Mouse (Mus musculus) hindbrain, postnatal 0 days (tissue): ENCODE results near the gene Chst2. TPM values are rescaled to one million over a fixed set of nuclear protein-coding genes. Genes with fewer than 3 reads are reported as not detected.

Experiments used
- ATAC-seq: fragments of 200-750 bp; cut with Nextera tagmentation; 2 replicates; pipeline ENCODE4 v1.8.0; 2017; ENCODE audit warnings: mild to moderate bottlenecking, moderate TSS enrichment, moderate library complexity
- DNase-seq: peaks from one replicate; pipeline ENCODE4 v3.0.0-alpha.2; 2015; ENCODE audit warnings: low spot score
- H3K27ac ChIP-seq: fragments of 300-500 bp; sonication (generic); 2 replicates; pipeline ENCODE4 v1.5.1; 2014; ENCODE audit warnings: mild to moderate bottlenecking
- H3K27me3 ChIP-seq: fragments of 300-500 bp; sonication (generic); 2 replicates; pipeline ENCODE4 v1.6.1; 2014; ENCODE audit warnings: low read length, mixed read lengths; ENCODE audit not compliant: insufficient read depth
- H3K36me3 ChIP-seq: fragments of 300-500 bp; sonication (generic); 2 replicates; pipeline ENCODE4 v1.6.1; 2014; ENCODE audit warnings: low read length, mixed read lengths; ENCODE audit not compliant: insufficient read depth
- H3K4me1 ChIP-seq: fragments of 300-500 bp; sonication (generic); 2 replicates; pipeline ENCODE4 v1.6.1; 2014; ENCODE audit warnings: antibody characterized with exemption, low read length, mixed read lengths; ENCODE audit not compliant: insufficient read depth
- H3K4me2 ChIP-seq: fragments of 300-500 bp; sonication (generic); 2 replicates; pipeline ENCODE4 v1.6.1; 2014; ENCODE audit warnings: low read depth, mild to moderate bottlenecking, low read length, moderate library complexity, mixed read lengths
- H3K4me3 ChIP-seq: fragments of 300-500 bp; sonication (generic); 2 replicates; pipeline ENCODE4 v1.5.1; 2014; ENCODE audit warnings: low read length
- H3K9ac ChIP-seq: fragments of 300-500 bp; sonication (generic); replicated peaks from 2 replicates; pipeline ENCODE4 v1.6.1; 2014; ENCODE audit warnings: mild to moderate bottlenecking, low read length, moderate library complexity, mixed read lengths
- H3K9me3 ChIP-seq: fragments of 300-500 bp; sonication (generic); 2 replicates; pipeline ENCODE4 v1.6.1; 2016; ENCODE audit warnings: low read length, mixed read lengths
- CTCF ChIP-seq: IDR thresholded peaks from 2 replicates; pipeline ENCODE4 v1.5.1; 2016; ENCODE audit warnings: antibody characterized with exemption, control low read depth, low read depth
- WGBS: fragments of 180-500 bp; shearing (Covaris S2); extraction: QIAGEN DNeasy Blood & Tissue Kit; methylation state at CpG from one replicate; pipeline ENCODE4 v1.1.7; 2014; 5-methylcytosine and 5-hydroxymethylcytosine counted together
- polyA plus RNA-seq: library from polyadenylated mRNA; unstranded; fragments of >200 nt; fragmentation: Nextera tagmentation; extraction: Ambion mirVana; gene quantifications from 2 replicates; pipeline ENCODE4 v1.2.1, GENCODE M21; 2015
- total RNA-seq: library from RNA; depleted of rRNA; stranded (reverse); fragments of >200 nt; gene quantifications from 2 replicates; pipeline ENCODE4 v1.2.3, GENCODE M21; 2014; rRNA removed

Gene Chst2
- total and polyA plus RNA-seq, 2 experiments from 2014 or later, result 28.0 to 73.8 TPM

DNA sequence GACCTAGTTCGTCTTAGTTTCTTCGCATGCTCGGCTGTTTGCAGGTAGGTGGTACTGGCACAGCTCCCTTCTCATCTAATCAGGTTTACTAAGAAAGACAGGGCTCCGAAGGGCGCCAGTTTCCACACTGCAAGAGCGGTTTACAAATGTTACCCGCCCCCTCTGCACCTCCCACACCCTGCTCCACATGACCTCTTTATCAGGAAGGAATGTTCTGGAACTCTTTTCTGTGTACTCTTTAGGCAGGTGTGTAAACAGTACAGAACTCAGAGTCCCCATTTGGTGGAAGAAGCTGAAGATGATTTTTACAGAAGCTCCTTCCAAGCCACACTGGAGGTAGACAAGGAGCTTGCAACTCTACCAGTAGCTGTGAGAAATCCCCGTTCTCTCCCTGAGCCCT is 31.2 kb downstream of the Chst2 start:
- Histone ChIP-seq H3K27me3 (no peaks in the 10 kb centered on the region), H3K4me2 (no peak overlapping the region), H3K27ac (no peak overlapping the region), H3K4me3 (no peak overlapping the region), H3K4me1 (no peaks in the 10 kb centered on the region), H3K9me3 (no peaks in the 10 kb centered on the region), H3K9ac (no peak overlapping the region), H3K36me3 (no peaks in the 10 kb centered on the region)
- DNase-seq, result no peak
- TF ChIP-seq CTCF, result no peak
- 81% methylated on average over 8 of the region's 8 CpGs for WGBS
- ATAC-seq, result no peak

DNA sequence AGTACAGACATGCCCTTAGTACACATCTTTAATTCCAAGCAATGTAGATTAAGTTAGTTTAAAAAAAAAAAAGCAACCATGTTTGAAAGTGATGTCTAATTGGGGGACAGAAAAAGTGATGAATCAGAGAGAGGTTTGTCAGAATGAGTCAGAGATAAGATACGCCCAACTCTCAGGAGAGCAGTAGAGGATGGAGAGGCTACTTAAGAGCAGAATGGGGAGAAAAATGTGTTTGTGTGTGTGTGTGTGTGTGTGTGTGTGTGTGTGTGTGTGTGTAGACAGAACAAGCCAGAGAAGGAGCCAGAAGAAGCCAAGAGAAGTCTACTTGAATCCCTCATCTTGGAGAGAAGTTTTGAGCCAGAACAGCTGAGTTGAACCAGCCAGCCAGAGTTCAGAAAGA is 32.8 kb downstream of the Chst2 start:
- H3K4me3 ChIP-seq, result no peak overlapping the region
- no peak for TF ChIP-seq CTCF
- H3K36me3 ChIP-seq, result no peaks in the 10 kb centered on the region
- H3K27ac ChIP-seq, result no peak overlapping the region
- DNase-seq (no peak), ATAC-seq (no peak)
- WGBS, result 97% methylated on average over 1 of the region's 1 CpGs
- no peak overlapping the region for H3K4me2 ChIP-seq
- no peaks in the 10 kb centered on the region for H3K9me3 ChIP-seq
- no peaks in the 10 kb centered on the region for H3K27me3 ChIP-seq
- no peaks in the 10 kb centered on the region for H3K4me1 ChIP-seq
- no peak overlapping the region for H3K9ac ChIP-seq

DNA sequence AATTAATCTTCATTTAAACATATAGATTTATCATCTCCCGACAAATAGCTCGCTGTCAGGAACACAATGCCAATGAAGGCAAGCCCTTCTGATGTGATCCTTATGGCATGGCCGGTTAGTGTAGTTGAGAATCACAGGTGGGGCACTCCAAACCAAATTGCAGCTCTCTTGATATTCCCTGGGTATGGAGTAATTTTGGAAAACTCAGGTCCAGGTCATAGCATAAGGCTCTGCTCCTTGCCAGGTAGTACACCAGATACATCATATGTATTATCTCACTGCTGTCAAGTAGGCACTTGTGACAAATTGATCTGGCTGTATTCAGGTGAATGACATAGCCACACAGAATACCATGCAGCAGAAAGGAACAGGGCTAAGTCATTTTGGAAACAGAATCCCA is 40.6 kb downstream of the Chst2 start:
- H3K9ac ChIP-seq, result no peak overlapping the region
- no peaks in the 10 kb centered on the region for H3K4me1 ChIP-seq
- H3K27me3 ChIP-seq, result no peaks in the 10 kb centered on the region
- no peak overlapping the region for H3K27ac ChIP-seq
- DNase-seq (no peak), ATAC-seq (no peak)
- H3K9me3 ChIP-seq, result no peaks in the 10 kb centered on the region
- no peak overlapping the region for H3K4me3 ChIP-seq
- WGBS, result 94% methylated on average over 3 of the region's 3 CpGs
- TF ChIP-seq CTCF, result no peak
- H3K36me3 ChIP-seq, result no peaks in the 10 kb centered on the region
- no peak overlapping the region for H3K4me2 ChIP-seq

DNA sequence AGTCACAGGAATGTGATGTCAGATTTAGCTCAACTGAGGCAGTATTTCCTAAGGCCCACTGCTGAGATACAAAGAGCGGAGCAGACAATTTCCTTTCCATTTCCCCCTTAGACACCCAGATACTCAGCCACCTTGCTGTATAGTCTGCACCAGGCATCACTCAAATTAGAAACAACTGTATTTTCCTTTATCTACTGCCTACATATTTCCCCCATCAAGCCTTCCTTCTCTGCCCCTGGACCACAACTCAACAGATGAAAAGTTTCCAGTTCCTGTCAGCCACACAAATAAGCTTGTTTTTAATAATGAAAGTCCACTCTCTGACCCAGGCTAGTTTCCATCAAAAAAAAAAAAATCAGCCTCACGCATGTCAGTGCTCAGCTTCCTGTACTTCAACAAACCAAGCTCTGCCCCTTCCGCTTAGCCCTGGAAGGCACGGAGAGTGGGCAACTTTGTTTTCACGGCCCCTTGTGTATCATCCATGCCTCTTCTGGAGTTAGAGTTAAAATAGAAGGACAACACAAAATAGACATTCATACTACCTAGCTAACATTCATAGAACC is 52.6 kb downstream of the Chst2 start:
- no peak for TF ChIP-seq CTCF
- no peak overlapping the region for H3K4me2 ChIP-seq
- ATAC-seq (no peak), DNase-seq (no peak)
- H3K27ac ChIP-seq, result no peak overlapping the region
- H3K9me3 ChIP-seq, result no peaks in the 10 kb centered on the region
- H3K27me3 ChIP-seq, result no peaks in the 10 kb centered on the region
- no peaks in the 10 kb centered on the region for H3K36me3 ChIP-seq
- H3K4me1 ChIP-seq, result no peaks in the 10 kb centered on the region
- H3K4me3 ChIP-seq, result no peak overlapping the region
- no peak overlapping the region for H3K9ac ChIP-seq
- WGBS, result 84% methylated on average over 5 of the region's 5 CpGs

DNA sequence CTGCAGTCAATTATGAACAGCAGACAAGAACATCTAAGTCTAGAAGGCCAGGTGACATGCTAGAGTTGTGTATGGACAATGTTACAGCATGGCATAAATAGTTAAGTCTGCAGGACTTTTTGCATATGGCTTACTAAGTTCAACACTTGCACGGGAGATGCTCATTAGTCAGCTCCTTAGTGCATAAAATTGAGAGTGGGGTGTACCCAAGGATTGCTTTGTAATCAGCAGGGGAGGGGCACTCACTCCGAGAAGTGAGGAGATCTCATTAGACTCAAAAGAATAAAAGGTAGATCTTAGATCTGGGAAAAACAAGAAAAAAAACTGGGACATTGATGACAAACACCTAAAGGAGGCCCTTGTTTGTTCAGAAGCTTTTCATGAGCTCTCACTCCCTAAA is 54.6 kb downstream of the Chst2 start:
- no peak overlapping the region for H3K4me2 ChIP-seq
- 68% methylated on average over 2 of the region's 2 CpGs for WGBS
- H3K9ac ChIP-seq, result no peak overlapping the region
- no peaks in the 10 kb centered on the region for H3K36me3 ChIP-seq
- no peaks in the 10 kb centered on the region for H3K4me1 ChIP-seq
- H3K27me3 ChIP-seq, result no peaks in the 10 kb centered on the region
- H3K4me3 ChIP-seq, result no peak overlapping the region
- no peaks in the 10 kb centered on the region for H3K9me3 ChIP-seq
- ATAC-seq (no peak), DNase-seq (no peak)
- no peak for TF ChIP-seq CTCF
- no peak overlapping the region for H3K27ac ChIP-seq

DNA sequence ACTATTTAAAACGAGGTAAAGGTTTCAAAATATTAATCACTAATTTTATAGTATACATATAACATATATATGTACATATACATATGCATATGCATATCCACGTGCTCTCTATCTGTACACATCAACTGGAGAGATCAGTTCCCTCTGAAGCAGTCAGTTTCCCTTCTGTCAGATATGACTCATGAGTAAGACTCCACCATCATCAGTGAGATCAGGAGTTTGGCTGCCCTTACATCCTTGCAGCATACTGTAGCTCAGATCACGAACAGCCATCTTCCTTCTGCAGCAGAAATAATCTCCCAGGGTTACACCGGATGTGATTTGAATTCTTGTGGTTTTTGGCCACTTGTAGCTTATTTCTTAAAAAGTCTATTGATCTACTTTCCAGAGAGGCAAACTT is 56.0 kb downstream of the Chst2 start:
- Histone ChIP-seq H3K27me3 (no peaks in the 10 kb centered on the region), H3K9me3 (no peaks in the 10 kb centered on the region), H3K4me1 (no peaks in the 10 kb centered on the region), H3K9ac (no peak overlapping the region), H3K36me3 (no peaks in the 10 kb centered on the region), H3K27ac (no peak overlapping the region), H3K4me3 (no peak overlapping the region), H3K4me2 (no peak overlapping the region)
- no peak for TF ChIP-seq CTCF
- WGBS, result 76% methylated on average over 4 of the region's 4 CpGs
- ATAC-seq (no peak), DNase-seq (no peak)

Other genes with a start within 250 kb of the Chst2 start
- 30.2 and 35.2 TPM in 2 replicates for gene U2surp, start 105.3 kb upstream of the Chst2 start, total RNA-seq
- gene U2surp, start 105.3 kb upstream of the Chst2 start, polyA plus RNA-seq, result 122 and 128 TPM in 2 replicates
- 22.2 and 22.3 TPM in 2 replicates for gene Paqr9, start 152.9 kb upstream of the Chst2 start, total RNA-seq
- 5.9 and 6.0 TPM in 2 replicates for gene Paqr9, start 152.9 kb upstream of the Chst2 start, polyA plus RNA-seq
- gene Pcolce2, start 230.9 kb upstream of the Chst2 start, total RNA-seq, result 2.4 and 2.6 TPM in 2 replicates
- 2.5 and 3.1 TPM in 2 replicates for gene Pcolce2, start 230.9 kb upstream of the Chst2 start, polyA plus RNA-seq